Mouse (Mus musculus) olfactory bulb, adult 2 months (tissue): ENCODE measurements around the gene Dennd5a. TPM values are rescaled to one million over a fixed set of nuclear protein-coding genes. Genes with fewer than 3 reads are reported as not detected.

Experiments
- H3K27ac ChIP-seq: fragments of 200-500 bp; 2 replicates; pipeline ENCODE4 v1.5.1; 2012; ENCODE audit warnings: low read depth, low read length; ENCODE audit not compliant: insufficient read depth
- H3K4me1 ChIP-seq: fragments of 200-500 bp; 2 replicates; pipeline ENCODE4 v1.6.1; 2012; ENCODE audit warnings: low read length; ENCODE audit not compliant: control insufficient read depth, insufficient read depth
- H3K4me3 ChIP-seq: fragments of 200-500 bp; 2 replicates; pipeline ENCODE4 v1.5.1; 2012; ENCODE audit warnings: mild to moderate bottlenecking, low read depth, low read length, moderate library complexity; ENCODE audit not compliant: insufficient read depth
- CTCF ChIP-seq: fragments of 200-500 bp; IDR thresholded peaks from 2 replicates; pipeline ENCODE4 v1.5.1; 2012; ENCODE audit warnings: low read depth, mild to moderate bottlenecking, low read length, moderate library complexity; ENCODE audit not compliant: insufficient read depth
- POLR2A ChIP-seq: fragments of 200-500 bp; IDR thresholded peaks from 2 replicates; pipeline ENCODE4 v1.6.1; 2012; ENCODE audit warnings: mild to moderate bottlenecking, low read depth, low read length, moderate library complexity; ENCODE audit not compliant: insufficient read depth
- whole genome bisulfite sequencing: fragments of 180-500 bp; shearing (Covaris S2); methylation state at CpG from one replicate; pipeline ENCODE4 v1.1.7; 2018; 5-methylcytosine and 5-hydroxymethylcytosine counted together
- polyA plus RNA-seq: library from polyadenylated mRNA; stranded (reverse); fragments of >200 nt; gene quantifications from 2 replicates; pipeline ENCODE4 v1.2.4, GENCODE M21; 2012; ENCODE audit warnings: low replicate concordance; ENCODE audit not compliant: missing spikeins, insufficient read depth, insufficient read length

Gene Dennd5a
- polyA plus RNA-seq, 1 experiment, result 223 TPM

- Histone ChIP-seq H3K4me3 (peak overlapping the region; percentile 3; the same call in 1 of the 2 replicates), H3K4me1 (peaks cover 8% of the 10 kb centered on the region; the same call in 1 of the 2 replicates), H3K27ac (no peak overlapping the region)
- whole genome bisulfite sequencing, result 51% methylated on average over 8 of the region's 8 CpGs
- TF ChIP-seq CTCF, result no peak
- no peak for TF ChIP-seq POLR2A
Observed at GRCm38 (mm10) chr7:109957996-109958789, 2.1 kb downstream of the Dennd5a start.

- WGBS, result 51% methylated on average over 6 of the region's 6 CpGs
- TF ChIP-seq POLR2A, result no peak
- no peak for TF ChIP-seq CTCF
- no peak overlapping the region for H3K4me3 ChIP-seq
- no peak overlapping the region for H3K27ac ChIP-seq
- H3K4me1 ChIP-seq, result peaks cover 13% of the 10 kb centered on the region
Observed at GRCm38 (mm10) chr7:109954622-109955401, 5.5 kb downstream of the Dennd5a start.

GRCm38 (mm10) chr7:109951297-109951696, 9.0 kb downstream of the Dennd5a start:
- Histone ChIP-seq H3K4me1 (peaks cover 13% of the 10 kb centered on the region), H3K4me3 (no peak overlapping the region), H3K27ac (no peak overlapping the region)
- TF ChIP-seq POLR2A, result no peak
- TF ChIP-seq CTCF, result no peak
- 56% methylated on average over 4 of the region's 4 CpGs for WGBS

- WGBS, result 46% methylated on average over 6 of the region's 6 CpGs
- Histone ChIP-seq H3K4me3 (no peak overlapping the region), H3K27ac (no peak overlapping the region), H3K4me1 (peaks cover 4% of the 10 kb centered on the region)
- TF ChIP-seq CTCF, result no peak
- no peak for TF ChIP-seq POLR2A
Observed at GRCm38 (mm10) chr7:109944421-109945034, 15.7 kb downstream of the Dennd5a start.

GRCm38 (mm10) chr7:109929628-109930027, 30.6 kb downstream of the Dennd5a start:
- Histone ChIP-seq H3K4me3 (no peak overlapping the region), H3K4me1 (peaks cover 8% of the 10 kb centered on the region), H3K27ac (peak overlapping the region; percentile 82; the same call in 1 of the 2 replicates)
- TF ChIP-seq CTCF (no peak), POLR2A (no peak)

GRCm38 (mm10) chr7:109928365-109928764, 31.9 kb downstream of the Dennd5a start:
- Histone ChIP-seq H3K4me1 (peaks cover 8% of the 10 kb centered on the region), H3K27ac (peak overlapping the region; percentile 80), H3K4me3 (no peak overlapping the region)
- TF ChIP-seq POLR2A, result no peak
- TF ChIP-seq CTCF, result no peak
- 52% methylated on average over 6 of the region's 6 CpGs for WGBS

- Histone ChIP-seq H3K4me3 (no peak overlapping the region), H3K27ac (peak overlapping the region; percentile 33; the same call in 1 of the 2 replicates), H3K4me1 (peaks cover 8% of the 10 kb centered on the region)
- no peak for TF ChIP-seq POLR2A
- no peak for TF ChIP-seq CTCF
- WGBS, result 79% methylated on average over 2 of the region's 2 CpGs
Observed at GRCm38 (mm10) chr7:109924965-109925364, 35.3 kb downstream of the Dennd5a start.

GRCm38 (mm10) chr7:109922889-109923288, 37.4 kb downstream of the Dennd5a start:
- Histone ChIP-seq H3K4me1 (peaks cover 4% of the 10 kb centered on the region; the same call in 1 of the 2 replicates), H3K4me3 (no peak overlapping the region), H3K27ac (no peak overlapping the region)
- WGBS, result 93% methylated on average over 4 of the region's 4 CpGs
- no peak for TF ChIP-seq POLR2A
- TF ChIP-seq CTCF, result no peak
